Mouse (Mus musculus) heart, embryonic 11.5 days (tissue): ENCODE measurements around the gene Polr3e. TPM values are rescaled to one million over a fixed set of nuclear protein-coding genes. Genes with fewer than 3 reads are reported as not detected.

Experiments used
- ATAC-seq: fragments of 200-750 bp; cut with Nextera tagmentation; replicated peaks from 2 replicates; pipeline ENCODE4 v1.8.0; 2017; ENCODE audit warnings: moderate library complexity; ENCODE audit not compliant: insufficient number of reproducible peaks, low FRiP score, low TSS enrichment
- H3K27ac ChIP-seq: fragments of 300-500 bp; sonication (generic); 2 replicates; pipeline ENCODE4 v1.5.1; 2014; ENCODE audit warnings: mild to moderate bottlenecking, low read depth, low read length
- H3K27me3 ChIP-seq: fragments of 300-500 bp; sonication (generic); 2 replicates; pipeline ENCODE4 v1.6.1; 2014; ENCODE audit warnings: mild to moderate bottlenecking, low read length, mixed read lengths; ENCODE audit not compliant: control insufficient read depth, insufficient read depth
- H3K36me3 ChIP-seq: fragments of 300-500 bp; sonication (generic); 2 replicates; pipeline ENCODE4 v1.6.1; 2014; ENCODE audit warnings: mild to moderate bottlenecking, low read length, moderate library complexity, mixed read lengths; ENCODE audit not compliant: control insufficient read depth, insufficient read depth
- H3K4me1 ChIP-seq: fragments of 300-500 bp; sonication (generic); 2 replicates; pipeline ENCODE4 v1.6.1; 2014; ENCODE audit warnings: low read length; ENCODE audit not compliant: control insufficient read depth, insufficient read depth
- H3K4me2 ChIP-seq: fragments of 300-500 bp; sonication (generic); 2 replicates; pipeline ENCODE4 v1.6.1; 2014; ENCODE audit warnings: mild to moderate bottlenecking, moderate library complexity
- H3K4me3 ChIP-seq: fragments of 300-500 bp; sonication (generic); 2 replicates; pipeline ENCODE4 v1.5.1; 2014; ENCODE audit warnings: low read depth, low read length
- H3K9ac ChIP-seq: fragments of 300-500 bp; sonication (generic); 2 replicates; pipeline ENCODE4 v1.6.1; 2014; ENCODE audit warnings: mild to moderate bottlenecking, low read depth, low read length, moderate library complexity
- H3K9me3 ChIP-seq: fragments of 300-500 bp; sonication (generic); replicated peaks from 2 replicates; pipeline ENCODE4 v1.6.1; 2016; ENCODE audit warnings: low read length; ENCODE audit not compliant: control insufficient read depth
- WGBS: fragments of 180-500 bp; shearing (Covaris S2); extraction: QIAGEN DNeasy Blood & Tissue Kit; methylation state at CpG from one replicate; pipeline ENCODE4 v1.1.7; 2014; ENCODE audit not compliant: insufficient replicate concordance; 5-methylcytosine and 5-hydroxymethylcytosine counted together
- polyA plus RNA-seq: library from polyadenylated mRNA; unstranded; fragments of >200 nt; fragmentation: Nextera tagmentation; extraction: Ambion mirVana; gene quantifications from 2 replicates; pipeline ENCODE4 v1.2.1, GENCODE M21; 2014

Polr3e gene
- 15.0 and 15.6 TPM in 2 replicates for polyA plus RNA-seq

GRCm38 (mm10) chr7:120917592-120918461 lies at the start of gene Polr3e:
Gene Polr3e (plus strand): TSS chr7:120917744.
- Histone ChIP-seq H3K27ac (peak within 1 kb of the TSS; percentile 84), H3K4me1 (peaks cover 3% of the 10 kb centered on the region; the same call in 1 of the 2 replicates), H3K9ac (peak within 1 kb of the TSS; percentile 96), H3K4me2 (peak within 1 kb of the TSS; percentile 81), H3K27me3 (no peaks in the 10 kb centered on the region), H3K36me3 (no peaks in the 10 kb centered on the region), H3K9me3 (no peaks in the 10 kb centered on the region), H3K4me3 (peak within 1 kb of the TSS; percentile 97)
- peak; percentile 89 for ATAC-seq
- under 1% methylated on average over 93 of the region's 102 CpGs for WGBS

DNA sequence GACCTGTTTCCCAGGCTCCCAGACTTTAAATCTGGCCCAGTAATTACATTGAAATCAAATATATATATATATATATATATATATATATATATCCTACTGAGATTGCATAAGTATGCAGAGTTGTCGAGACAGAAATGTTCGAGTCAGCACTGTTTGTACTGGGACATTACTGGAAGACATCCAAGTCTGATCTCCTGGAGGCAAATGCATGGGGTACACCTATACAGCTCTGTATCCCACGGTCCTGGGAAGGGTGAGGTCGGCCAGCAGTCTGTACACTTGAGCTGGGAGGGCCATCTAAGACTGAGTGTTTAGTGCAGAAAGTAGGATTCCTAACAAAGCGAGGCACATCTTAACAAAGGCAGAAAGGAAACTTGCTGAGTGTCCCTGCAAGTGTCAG lies 47.7 kb upstream of the Polr3e start:
- Histone ChIP-seq H3K36me3 (no peaks in the 10 kb centered on the region), H3K4me1 (peaks cover 39% of the 10 kb centered on the region), H3K27ac (0 out of 2 replicates have a peak overlapping the region, but pooled peaks have one; percentile 16), H3K27me3 (no peaks in the 10 kb centered on the region), H3K4me2 (no peak overlapping the region), H3K9ac (no peak overlapping the region), H3K4me3 (no peak overlapping the region), H3K9me3 (no peaks in the 10 kb centered on the region)
- ATAC-seq = no peak
- 57% methylated on average over 5 of the region's 5 CpGs for WGBS

DNA sequence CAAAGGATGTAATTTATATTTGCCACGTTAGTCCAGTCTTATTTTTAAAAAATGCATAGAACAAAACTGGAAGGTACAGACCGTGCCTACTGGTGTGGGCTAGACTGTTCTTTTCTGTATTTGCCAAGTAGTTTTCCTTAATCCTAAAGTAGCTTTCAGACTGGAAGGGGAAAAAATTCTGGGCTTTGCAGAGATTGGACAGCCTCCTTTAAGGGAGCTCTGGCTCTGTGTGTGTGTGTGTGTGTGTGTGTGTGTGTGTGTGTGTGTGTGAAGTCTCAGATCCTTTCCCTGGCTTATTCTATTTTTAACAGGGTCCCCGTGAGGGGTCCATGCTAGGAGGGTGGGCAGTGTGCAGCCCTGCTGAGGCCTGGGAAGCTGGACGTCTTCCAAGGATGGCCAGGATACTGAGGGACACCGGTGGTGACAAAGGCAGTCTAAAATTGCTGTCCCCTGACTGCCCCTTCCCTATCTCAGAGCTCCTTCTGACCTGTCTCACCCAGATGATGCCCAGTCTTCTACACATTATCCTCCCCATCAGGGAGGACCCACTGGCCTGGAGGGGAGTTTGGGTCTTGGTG lies 47.0 kb upstream of the Polr3e start:
- Histone ChIP-seq H3K27ac (peak overlapping the region; percentile 31; the same call in 1 of the 2 replicates), H3K36me3 (no peaks in the 10 kb centered on the region), H3K4me2 (no peak overlapping the region), H3K9me3 (no peaks in the 10 kb centered on the region), H3K27me3 (no peaks in the 10 kb centered on the region), H3K9ac (no peak overlapping the region), H3K4me3 (no peak overlapping the region), H3K4me1 (peaks cover 38% of the 10 kb centered on the region)
- 48% methylated on average over 5 of the region's 5 CpGs for WGBS
- ATAC-seq = no peak

GRCm38 (mm10) chr7:120873083-120873482 lies 44.5 kb upstream of the Polr3e start:
- no peak for ATAC-seq
- Histone ChIP-seq H3K9me3 (no peaks in the 10 kb centered on the region), H3K4me3 (no peak overlapping the region), H3K9ac (no peak overlapping the region), H3K4me2 (no peak overlapping the region), H3K27me3 (no peaks in the 10 kb centered on the region), H3K4me1 (peaks cover 18% of the 10 kb centered on the region), H3K36me3 (no peaks in the 10 kb centered on the region), H3K27ac (no peak overlapping the region)
- 84% methylated on average over 12 of the region's 12 CpGs for WGBS

GRCm38 (mm10) chr7:120874021-120874420 lies 43.5 kb upstream of the Polr3e start:
- Histone ChIP-seq H3K9ac (no peak overlapping the region), H3K27me3 (no peaks in the 10 kb centered on the region), H3K4me2 (no peak overlapping the region), H3K27ac (no peak overlapping the region), H3K4me3 (no peak overlapping the region), H3K9me3 (no peaks in the 10 kb centered on the region), H3K4me1 (peaks cover 18% of the 10 kb centered on the region), H3K36me3 (no peaks in the 10 kb centered on the region)
- no peak for ATAC-seq
- 92% methylated on average over 3 of the region's 3 CpGs for WGBS

DNA sequence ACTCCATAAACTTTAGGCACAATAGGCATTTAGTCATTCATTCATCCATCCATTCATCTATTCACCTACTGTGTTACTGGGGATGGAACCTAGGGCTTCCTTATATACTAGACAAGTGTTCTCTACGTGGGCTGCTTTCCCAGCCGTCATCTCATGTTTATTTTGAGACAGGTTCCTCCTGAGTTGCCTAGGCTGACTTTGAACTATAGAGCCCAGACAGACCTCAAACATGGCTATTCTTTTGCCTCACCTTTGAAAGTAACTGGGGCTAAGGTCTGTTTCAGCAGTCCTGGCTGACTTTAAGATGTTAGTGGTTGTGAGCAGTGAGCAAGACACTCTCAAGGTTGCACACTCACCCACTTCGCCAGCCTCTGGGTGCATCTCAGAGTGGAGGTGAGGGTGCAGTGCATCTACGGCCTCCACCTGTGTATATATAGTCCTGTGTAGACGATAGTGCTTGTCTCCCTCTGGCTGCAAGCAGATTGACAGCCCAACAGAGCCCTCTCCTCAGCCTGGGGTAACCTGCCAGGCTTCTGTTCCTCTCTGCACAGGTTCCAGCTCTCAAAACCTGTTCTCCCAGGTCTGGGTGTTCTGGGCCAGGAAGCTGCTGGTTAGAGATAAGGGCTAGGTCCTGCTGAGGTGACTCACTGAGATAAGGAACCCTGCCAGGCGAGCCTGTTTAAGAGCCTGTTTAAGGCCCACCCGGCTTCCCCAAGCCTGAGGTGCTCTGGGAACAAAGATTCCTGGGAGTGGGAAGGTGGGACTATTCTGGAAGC lies 42.6 kb upstream of the Polr3e start:
- no peak overlapping the region for H3K4me3 ChIP-seq
- no peaks in the 10 kb centered on the region for H3K36me3 ChIP-seq
- peak; percentile 89 for ATAC-seq
- H3K27me3 ChIP-seq = no peaks in the 10 kb centered on the region
- 41% methylated on average over 7 of the region's 7 CpGs for WGBS
- H3K9me3 ChIP-seq = no peaks in the 10 kb centered on the region
- H3K9ac ChIP-seq = peak overlapping the region; percentile 17
- H3K27ac ChIP-seq = peak overlapping the region; percentile 70
- H3K4me2 ChIP-seq = 0 out of 2 replicates have a peak overlapping the region, but pooled peaks have one; percentile 11
- H3K4me1 ChIP-seq = peaks cover 11% of the 10 kb centered on the region

DNA sequence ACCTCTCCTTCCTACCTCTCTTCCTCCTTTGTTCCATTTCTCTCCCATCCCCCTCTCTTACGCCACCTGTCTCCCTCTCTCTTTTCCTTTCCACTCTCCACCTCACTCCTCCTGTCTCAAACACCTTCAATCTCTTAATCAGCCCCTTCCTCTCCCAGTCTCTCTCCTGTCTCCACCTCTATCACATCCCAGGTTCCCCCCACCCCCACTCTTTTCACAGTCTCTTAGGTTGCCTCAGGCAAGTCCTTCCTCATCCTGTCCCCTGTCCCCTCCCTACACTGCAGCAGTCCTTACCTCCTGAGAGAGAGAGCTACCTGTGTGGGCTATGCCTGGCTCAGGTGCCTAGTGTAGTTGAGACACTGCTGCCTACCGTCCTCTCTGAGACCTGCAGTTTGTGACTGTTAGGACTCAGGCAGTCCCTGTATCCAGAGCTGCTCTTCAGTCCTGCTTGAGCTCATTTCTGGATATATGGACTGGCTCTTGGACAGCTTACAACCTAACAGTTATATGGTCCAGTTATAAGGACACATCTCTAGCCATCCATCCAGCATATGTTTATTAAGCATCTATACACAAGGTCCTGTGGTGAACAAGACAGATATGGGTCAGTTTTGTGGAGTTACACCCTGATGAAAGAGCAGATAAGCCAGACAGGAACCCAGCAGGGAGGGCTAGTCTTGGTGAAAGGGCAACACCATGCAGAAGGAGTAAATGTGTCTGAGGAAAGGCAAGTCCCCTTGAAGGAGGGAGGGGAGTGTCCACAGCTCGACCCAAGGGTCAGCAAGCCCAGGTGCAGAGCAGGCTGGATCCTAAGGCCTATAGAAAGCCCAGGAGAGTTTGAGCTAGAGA lies 41.8 kb upstream of the Polr3e start:
- Histone ChIP-seq H3K36me3 (no peaks in the 10 kb centered on the region), H3K27me3 (no peaks in the 10 kb centered on the region), H3K9me3 (no peaks in the 10 kb centered on the region), H3K4me3 (no peak overlapping the region), H3K4me1 (peaks cover 7% of the 10 kb centered on the region), H3K27ac (0 out of 2 replicates have a peak overlapping the region, but pooled peaks have one; percentile 37), H3K9ac (peak overlapping the region; percentile 17), H3K4me2 (no peak overlapping the region)
- 0 out of 2 replicates have a peak, but pooled peaks have one; percentile 28 for ATAC-seq
- 70% methylated on average over 3 of the region's 3 CpGs for WGBS
